Mouse (Mus musculus): ENCODE measurements around the gene Catsperd. TPM values are rescaled to one million over a fixed set of nuclear protein-coding genes. Genes with fewer than 3 reads are reported as not detected.
A peak's percentile ranks its signal among the peaks of the same experiment; 100 is the strongest.

Catsperd gene
- polyA plus RNA-seq, 1 experiment from 2014 or later: 1.7 TPM

DNA sequence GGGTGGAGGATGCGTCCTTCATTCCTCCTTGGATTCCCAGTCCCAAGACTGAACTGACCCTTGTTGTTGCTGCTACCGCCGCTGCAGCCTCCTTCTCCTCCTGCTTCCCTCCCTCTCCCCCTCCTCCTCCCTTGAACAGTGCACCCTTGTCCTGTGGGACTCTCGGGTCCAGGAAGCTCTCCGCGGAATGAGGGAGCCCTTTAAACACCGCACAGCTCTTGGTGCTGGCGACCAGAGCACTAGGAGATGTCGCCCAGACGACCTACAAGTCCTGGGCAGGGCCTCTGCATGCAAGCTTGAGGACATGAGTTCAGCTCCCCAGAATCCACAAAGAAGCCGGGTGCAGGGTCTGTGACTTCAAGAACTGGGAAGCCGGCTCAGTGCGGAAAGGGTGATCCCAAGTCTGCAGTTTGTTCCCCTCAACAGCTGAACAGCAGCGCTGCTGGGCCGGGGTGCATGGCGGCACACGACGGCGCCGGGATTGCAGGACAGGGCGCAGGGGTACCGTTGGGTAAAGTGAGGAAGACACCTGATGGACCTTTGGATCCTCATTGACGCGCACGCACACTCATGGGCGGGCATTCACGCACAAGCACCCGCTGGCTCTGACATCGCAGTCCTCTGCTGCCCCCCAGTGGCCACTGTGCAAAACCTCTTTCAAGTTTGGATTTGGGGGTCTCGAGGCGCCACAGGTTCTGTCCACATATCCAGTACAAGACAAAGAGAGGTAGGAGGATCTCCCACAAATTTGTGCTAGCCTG lies 40.6 kb downstream of the Catsperd start:
- H3K27me3 ChIP-seq (replicated peaks; ENCODE audit: control insufficient read depth, insufficient read depth, low read length): peaks cover 5% of the 10 kb centered on the region; the same call in 1 of the 2 replicates
- peak overlapping the region; percentile 99 for H3K4me2 ChIP-seq (ENCODE audit: low read length)
- peak overlapping the region; percentile 68 for H3K9ac ChIP-seq (ENCODE audit: low read depth, low read length)
- peaks cover 8% of the 10 kb centered on the region for H3K4me1 ChIP-seq (ENCODE audit: control insufficient read depth, insufficient read depth, low read depth, low read length)
- H3K9me3 ChIP-seq (ENCODE audit: control insufficient read depth, low read length): no peaks in the 10 kb centered on the region
- H3K36me3 ChIP-seq (ENCODE audit: control insufficient read depth, insufficient read depth, low read length): no peaks in the 10 kb centered on the region
- H3K4me3 ChIP-seq (ENCODE audit: low read length): peak overlapping the region; percentile 50
- H3K27ac ChIP-seq (ENCODE audit: low read depth, low read length): no peak overlapping the region
- WGBS: 6% methylated on average over 31 of the region's 31 CpGs
- ATAC-seq: peak; percentile 7; the same call in 1 of the 2 replicates

- Histone ChIP-seq H3K4me2 (ENCODE audit: low read length) (no peak overlapping the region), H3K27me3 (replicated peaks; ENCODE audit: control insufficient read depth, insufficient read depth, low read length) (peaks cover 5% of the 10 kb centered on the region; the same call in 1 of the 2 replicates), H3K9me3 (ENCODE audit: control insufficient read depth, low read length) (no peaks in the 10 kb centered on the region), H3K36me3 (ENCODE audit: control insufficient read depth, insufficient read depth, low read length) (no peaks in the 10 kb centered on the region), H3K4me1 (ENCODE audit: control insufficient read depth, insufficient read depth, low read depth, low read length) (peaks cover 16% of the 10 kb centered on the region), H3K4me3 (ENCODE audit: low read length) (no peak overlapping the region), H3K9ac (ENCODE audit: low read depth, low read length) (no peak overlapping the region), H3K27ac (ENCODE audit: low read depth, low read length) (no peak overlapping the region)
- no peak for ATAC-seq
- 91% methylated on average over 8 of the region's 8 CpGs for WGBS
Measured at GRCm38 (mm10) chr17:56669766-56670165, 41.8 kb downstream of the Catsperd start.

- Histone ChIP-seq H3K36me3 (ENCODE audit: control insufficient read depth, insufficient read depth, low read length) (no peaks in the 10 kb centered on the region), H3K4me3 (ENCODE audit: low read length) (peak within 1 kb of the TSS; percentile 92), H3K27ac (ENCODE audit: low read depth, low read length) (peak within 1 kb of the TSS; percentile 89), H3K27me3 (replicated peaks; ENCODE audit: control insufficient read depth, insufficient read depth, low read length) (peaks cover 3% of the 10 kb centered on the region; the same call in 1 of the 2 replicates), H3K9me3 (ENCODE audit: control insufficient read depth, low read length) (no peaks in the 10 kb centered on the region), H3K4me2 (ENCODE audit: low read length) (peak within 1 kb of the TSS; percentile 88), H3K4me1 (ENCODE audit: control insufficient read depth, insufficient read depth, low read depth, low read length) (peaks cover 31% of the 10 kb centered on the region), H3K9ac (ENCODE audit: low read depth, low read length) (peak within 1 kb of the TSS; percentile 96)
- peak; percentile 91 for ATAC-seq
- 0% methylated on average over 31 of the region's 66 CpGs for WGBS
Measured at GRCm38 (mm10) chr17:56672941-56673646, 45.2 kb downstream of the Catsperd start, which contains the start of gene Ranbp3. Gene Ranbp3, plus strand, starts transcription at chr17:56673294.

DNA sequence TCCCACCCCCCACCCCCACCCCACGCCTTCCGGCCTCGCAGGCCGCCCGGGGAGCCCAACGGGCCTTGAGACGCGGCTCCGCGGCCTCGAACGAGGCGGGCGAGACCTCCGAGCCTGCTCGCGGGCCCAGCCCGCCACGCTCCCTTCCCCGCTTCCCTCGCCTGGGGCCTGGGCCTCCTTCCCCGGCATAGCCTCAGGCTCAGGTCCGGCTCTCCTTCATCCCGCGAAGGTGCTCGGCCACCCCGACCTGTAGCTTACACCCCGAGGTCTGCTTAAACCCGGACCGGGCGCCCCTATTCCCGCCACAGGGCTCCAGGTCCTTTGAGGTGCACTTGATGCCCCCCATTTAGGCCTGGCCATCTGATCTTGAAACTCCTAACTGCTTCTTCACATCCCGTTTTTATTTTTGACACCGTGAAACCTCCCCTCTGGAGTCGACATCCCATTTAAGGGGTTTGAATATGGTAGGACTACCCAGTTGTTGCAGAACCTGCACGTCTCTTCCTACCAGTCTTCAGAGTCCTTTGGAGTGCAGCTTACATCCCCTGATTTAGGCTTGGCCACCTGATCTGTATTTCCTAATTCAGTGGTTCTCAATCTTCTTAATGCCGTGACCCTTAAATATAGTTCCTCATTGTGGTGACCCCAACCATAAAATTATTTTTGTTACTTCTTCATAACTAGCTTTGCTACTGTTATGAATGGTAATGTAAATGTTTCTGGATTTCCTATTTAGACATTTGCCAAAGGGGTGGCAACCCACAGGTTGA lies 45.9 kb downstream of the Catsperd start:
- WGBS: 3% methylated on average over 36 of the region's 37 CpGs
- Histone ChIP-seq H3K27me3 (replicated peaks; ENCODE audit: control insufficient read depth, insufficient read depth, low read length) (no peaks in the 10 kb centered on the region), H3K4me2 (ENCODE audit: low read length) (peak overlapping the region; percentile 88), H3K4me3 (ENCODE audit: low read length) (peak overlapping the region; percentile 92), H3K9ac (ENCODE audit: low read depth, low read length) (peak overlapping the region; percentile 96), H3K27ac (ENCODE audit: low read depth, low read length) (peak overlapping the region; percentile 89), H3K9me3 (ENCODE audit: control insufficient read depth, low read length) (no peaks in the 10 kb centered on the region), H3K4me1 (ENCODE audit: control insufficient read depth, insufficient read depth, low read depth, low read length) (peaks cover 26% of the 10 kb centered on the region), H3K36me3 (ENCODE audit: control insufficient read depth, insufficient read depth, low read length) (no peaks in the 10 kb centered on the region)
- ATAC-seq: no peak; the same call in 1 of the 2 replicates

GRCm38 (mm10) chr17:56681791-56682190 lies 53.8 kb downstream of the Catsperd start:
- H3K4me3 ChIP-seq (ENCODE audit: low read length): no peak overlapping the region
- H3K4me2 ChIP-seq (ENCODE audit: low read length): no peak overlapping the region
- H3K36me3 ChIP-seq (ENCODE audit: control insufficient read depth, insufficient read depth, low read length): peaks cover 5% of the 10 kb centered on the region; the same call in 1 of the 2 replicates
- 87% methylated on average over 4 of the region's 4 CpGs for WGBS
- H3K9ac ChIP-seq (ENCODE audit: low read depth, low read length): no peak overlapping the region
- peaks cover 2% of the 10 kb centered on the region for H3K4me1 ChIP-seq (ENCODE audit: control insufficient read depth, insufficient read depth, low read depth, low read length)
- no peak overlapping the region for H3K27ac ChIP-seq (ENCODE audit: low read depth, low read length)
- H3K27me3 ChIP-seq (replicated peaks; ENCODE audit: control insufficient read depth, insufficient read depth, low read length): no peaks in the 10 kb centered on the region
- H3K9me3 ChIP-seq (ENCODE audit: control insufficient read depth, low read length): no peaks in the 10 kb centered on the region
- ATAC-seq: no peak

- ATAC-seq: no peak
- H3K4me2 ChIP-seq (ENCODE audit: low read length): no peak overlapping the region
- no peaks in the 10 kb centered on the region; the same call in 1 of the 2 replicates for H3K4me1 ChIP-seq (ENCODE audit: control insufficient read depth, insufficient read depth, low read depth, low read length)
- H3K9me3 ChIP-seq (ENCODE audit: control insufficient read depth, low read length): no peaks in the 10 kb centered on the region
- H3K36me3 ChIP-seq (ENCODE audit: control insufficient read depth, insufficient read depth, low read length): peaks cover 13% of the 10 kb centered on the region
- no peak overlapping the region for H3K27ac ChIP-seq (ENCODE audit: low read depth, low read length)
- no peak overlapping the region for H3K4me3 ChIP-seq (ENCODE audit: low read length)
- WGBS: 82% methylated on average over 3 of the region's 3 CpGs
- no peak overlapping the region for H3K9ac ChIP-seq (ENCODE audit: low read depth, low read length)
- H3K27me3 ChIP-seq (replicated peaks; ENCODE audit: control insufficient read depth, insufficient read depth, low read length): no peaks in the 10 kb centered on the region
Measured at GRCm38 (mm10) chr17:56682880-56683279, 54.9 kb downstream of the Catsperd start.

DNA sequence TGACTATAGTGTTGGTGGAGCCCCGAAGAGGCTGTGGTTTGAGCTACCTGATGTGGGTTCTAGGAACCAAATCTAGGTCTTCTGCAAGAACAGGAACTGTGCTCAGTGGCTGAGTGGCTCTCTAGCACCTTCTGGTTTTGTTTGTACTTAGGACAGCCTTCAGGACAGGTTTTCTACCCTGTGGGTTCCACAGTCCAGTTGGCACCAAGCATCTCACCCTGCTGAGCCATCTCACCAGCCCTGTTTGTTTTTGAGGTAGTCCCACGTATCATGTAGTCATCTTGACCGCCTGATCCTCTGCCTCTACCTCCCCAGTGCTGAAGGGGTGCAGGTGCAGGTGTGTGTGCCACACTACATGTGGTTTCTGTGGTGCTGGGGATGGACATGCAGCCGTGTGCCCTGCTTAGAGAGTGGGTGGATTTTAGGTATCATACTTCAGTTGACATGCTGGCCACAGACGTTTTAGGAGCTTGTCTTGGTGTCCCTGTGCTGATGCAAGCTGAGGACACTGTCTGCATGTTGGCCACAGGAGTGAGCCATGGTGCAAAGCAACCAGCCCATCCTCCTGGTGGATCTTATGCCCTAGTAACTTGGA lies 55.7 kb downstream of the Catsperd start:
- 88% methylated on average over 5 of the region's 5 CpGs for WGBS
- ATAC-seq: no peak
- H3K4me2 ChIP-seq (ENCODE audit: low read length): no peak overlapping the region
- no peak overlapping the region for H3K4me3 ChIP-seq (ENCODE audit: low read length)
- no peaks in the 10 kb centered on the region; the same call in 1 of the 2 replicates for H3K4me1 ChIP-seq (ENCODE audit: control insufficient read depth, insufficient read depth, low read depth, low read length)
- no peaks in the 10 kb centered on the region for H3K27me3 ChIP-seq (replicated peaks; ENCODE audit: control insufficient read depth, insufficient read depth, low read length)
- H3K27ac ChIP-seq (ENCODE audit: low read depth, low read length): no peak overlapping the region
- H3K9ac ChIP-seq (ENCODE audit: low read depth, low read length): no peak overlapping the region
- H3K9me3 ChIP-seq (ENCODE audit: control insufficient read depth, low read length): no peaks in the 10 kb centered on the region
- peaks cover 14% of the 10 kb centered on the region for H3K36me3 ChIP-seq (ENCODE audit: control insufficient read depth, insufficient read depth, low read length)

GRCm38 (mm10) chr17:56684649-56685048 lies 56.7 kb downstream of the Catsperd start:
- H3K4me3 ChIP-seq (ENCODE audit: low read length): no peak overlapping the region
- H3K27me3 ChIP-seq (replicated peaks; ENCODE audit: control insufficient read depth, insufficient read depth, low read length): no peaks in the 10 kb centered on the region
- H3K4me1 ChIP-seq (ENCODE audit: control insufficient read depth, insufficient read depth, low read depth, low read length): no peaks in the 10 kb centered on the region; the same call in 1 of the 2 replicates
- H3K27ac ChIP-seq (ENCODE audit: low read depth, low read length): no peak overlapping the region
- no peak overlapping the region for H3K4me2 ChIP-seq (ENCODE audit: low read length)
- no peak for ATAC-seq
- peaks cover 14% of the 10 kb centered on the region for H3K36me3 ChIP-seq (ENCODE audit: control insufficient read depth, insufficient read depth, low read length)
- no peaks in the 10 kb centered on the region for H3K9me3 ChIP-seq (ENCODE audit: control insufficient read depth, low read length)
- WGBS: 75% methylated on average over 2 of the region's 2 CpGs
- no peak overlapping the region for H3K9ac ChIP-seq (ENCODE audit: low read depth, low read length)

All from hindbrain, embryonic 16.5 days (tissue).